Mouse (Mus musculus): Measurements from ENCODE around the gene B230217C12Rik. TPM values are rescaled to one million over a fixed set of nuclear protein-coding genes. Genes with fewer than 3 reads are reported as not detected.
A peak's percentile ranks its signal among the peaks of the same experiment; 100 is the strongest.

Gene B230217C12Rik
- polyA plus RNA-seq, 1 experiment from 2014 or later = 15.8 TPM

DNA sequence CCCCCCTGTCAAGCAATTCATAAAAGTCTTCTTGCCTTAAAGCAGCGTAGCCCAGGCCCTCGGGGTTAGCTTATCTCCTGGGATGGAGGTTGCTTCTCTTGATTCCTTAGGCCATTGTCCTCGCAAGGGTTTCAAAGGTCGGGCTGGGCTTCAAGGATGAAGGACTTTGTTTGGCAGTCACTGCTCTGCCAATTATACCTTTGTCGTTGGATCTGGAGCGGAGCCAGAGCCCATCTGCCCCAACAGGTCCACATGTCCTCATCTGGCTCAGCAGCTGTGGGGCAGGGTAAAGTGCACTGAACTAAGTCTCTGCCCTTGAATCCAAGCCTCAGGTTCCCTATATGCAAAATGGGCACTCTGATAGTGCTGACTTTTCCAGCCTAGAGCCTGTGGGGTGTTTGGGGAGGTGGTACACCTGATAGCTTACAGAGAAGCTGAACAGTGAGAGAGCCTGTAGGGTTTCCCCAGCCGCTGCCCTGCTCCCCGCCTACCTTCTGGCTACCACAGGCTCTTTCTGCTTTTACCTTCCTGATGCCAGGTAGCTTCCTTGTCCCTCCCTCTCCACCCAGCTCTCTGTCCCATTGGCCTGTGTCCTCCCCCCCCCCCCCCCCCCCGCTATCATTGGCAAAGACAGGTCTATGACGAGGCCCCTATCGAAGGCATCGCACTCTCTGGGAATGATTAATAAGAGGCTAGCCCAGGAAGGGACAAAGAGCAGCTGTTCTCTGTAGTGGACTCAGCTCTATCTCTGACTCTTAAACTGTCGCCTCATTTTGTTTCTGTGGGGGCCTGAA, 28.8 kb upstream of the B230217C12Rik start:
- 33% methylated on average over 13 of the region's 13 CpGs for WGBS
- ATAC-seq (ENCODE audit: low FRiP score, low read depth) = 0 out of 2 replicates have a peak, but pooled peaks have one; percentile 19
- Histone ChIP-seq H3K4me2 (replicated peaks) (peak overlapping the region; percentile 46), H3K4me1 (peaks cover 55% of the 10 kb centered on the region), H3K27ac (peak overlapping the region; percentile 61), H3K4me3 (no peak overlapping the region), H3K36me3 (peaks cover 49% of the 10 kb centered on the region), H3K9ac (peak overlapping the region; percentile 36; the same call in 1 of the 2 replicates), H3K27me3 (replicated peaks) (no peaks in the 10 kb centered on the region), H3K9me3 (no peaks in the 10 kb centered on the region)

DNA sequence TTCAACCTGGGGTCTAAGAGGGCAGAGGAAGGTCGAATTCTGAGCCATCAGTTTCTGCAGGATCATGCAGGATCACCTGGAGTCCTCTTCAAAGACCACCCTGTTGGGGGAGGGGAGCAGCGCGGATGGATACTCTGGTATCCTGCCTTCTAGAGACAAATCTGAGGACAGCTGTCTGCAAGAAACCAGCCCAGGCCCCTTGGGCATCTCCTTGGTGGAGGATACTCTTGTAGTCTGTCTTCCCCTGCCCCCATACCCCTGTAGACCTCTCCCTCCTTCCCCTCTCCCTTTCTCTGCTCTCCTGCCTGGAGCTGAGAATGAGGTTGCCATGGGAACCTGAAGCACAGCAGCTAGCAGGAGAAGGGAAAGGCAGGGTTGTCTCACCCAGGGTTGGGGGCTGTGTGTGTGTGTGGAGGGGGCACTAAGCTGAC, 28.1 kb upstream of the B230217C12Rik start:
- Histone ChIP-seq H3K4me2 (replicated peaks) (peak overlapping the region; percentile 46), H3K4me1 (peaks cover 53% of the 10 kb centered on the region), H3K27me3 (replicated peaks) (no peaks in the 10 kb centered on the region), H3K4me3 (no peak overlapping the region), H3K27ac (peak overlapping the region; percentile 61), H3K9me3 (no peaks in the 10 kb centered on the region), H3K9ac (peak overlapping the region; percentile 36), H3K36me3 (peaks cover 47% of the 10 kb centered on the region)
- WGBS = 32% methylated on average over 3 of the region's 3 CpGs
- peak; percentile 85 for ATAC-seq (ENCODE audit: low FRiP score, low read depth)

DNA sequence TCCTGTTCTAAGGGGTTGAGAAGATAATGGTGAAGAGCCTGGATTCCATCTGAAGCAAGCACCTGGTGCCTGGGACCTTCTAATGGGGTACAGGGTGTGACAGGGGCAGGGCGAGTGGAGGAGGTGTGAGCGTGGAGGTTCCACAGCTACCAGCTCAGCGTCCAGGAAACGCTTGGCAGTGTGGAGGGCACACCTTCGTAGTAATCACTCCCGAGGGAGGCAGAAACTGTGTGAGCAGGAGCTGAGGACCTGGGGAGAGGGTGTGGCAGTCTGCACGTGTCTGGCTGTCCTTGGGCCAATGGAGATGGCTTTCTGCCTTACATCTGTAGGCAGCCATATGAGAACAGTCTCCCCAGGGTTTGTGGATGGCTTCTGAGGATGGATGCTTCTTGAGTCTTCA, 27.5 kb upstream of the B230217C12Rik start:
- 58% methylated on average over 7 of the region's 7 CpGs for WGBS
- Histone ChIP-seq H3K27me3 (replicated peaks) (no peaks in the 10 kb centered on the region), H3K4me2 (replicated peaks) (peak overlapping the region; percentile 46), H3K4me1 (peaks cover 52% of the 10 kb centered on the region), H3K9me3 (no peaks in the 10 kb centered on the region), H3K4me3 (no peak overlapping the region), H3K9ac (peak overlapping the region; percentile 36; the same call in 1 of the 2 replicates), H3K36me3 (peaks cover 43% of the 10 kb centered on the region), H3K27ac (peak overlapping the region; percentile 61)
- ATAC-seq (ENCODE audit: low FRiP score, low read depth) = peak; percentile 21; the same call in 1 of the 2 replicates

DNA sequence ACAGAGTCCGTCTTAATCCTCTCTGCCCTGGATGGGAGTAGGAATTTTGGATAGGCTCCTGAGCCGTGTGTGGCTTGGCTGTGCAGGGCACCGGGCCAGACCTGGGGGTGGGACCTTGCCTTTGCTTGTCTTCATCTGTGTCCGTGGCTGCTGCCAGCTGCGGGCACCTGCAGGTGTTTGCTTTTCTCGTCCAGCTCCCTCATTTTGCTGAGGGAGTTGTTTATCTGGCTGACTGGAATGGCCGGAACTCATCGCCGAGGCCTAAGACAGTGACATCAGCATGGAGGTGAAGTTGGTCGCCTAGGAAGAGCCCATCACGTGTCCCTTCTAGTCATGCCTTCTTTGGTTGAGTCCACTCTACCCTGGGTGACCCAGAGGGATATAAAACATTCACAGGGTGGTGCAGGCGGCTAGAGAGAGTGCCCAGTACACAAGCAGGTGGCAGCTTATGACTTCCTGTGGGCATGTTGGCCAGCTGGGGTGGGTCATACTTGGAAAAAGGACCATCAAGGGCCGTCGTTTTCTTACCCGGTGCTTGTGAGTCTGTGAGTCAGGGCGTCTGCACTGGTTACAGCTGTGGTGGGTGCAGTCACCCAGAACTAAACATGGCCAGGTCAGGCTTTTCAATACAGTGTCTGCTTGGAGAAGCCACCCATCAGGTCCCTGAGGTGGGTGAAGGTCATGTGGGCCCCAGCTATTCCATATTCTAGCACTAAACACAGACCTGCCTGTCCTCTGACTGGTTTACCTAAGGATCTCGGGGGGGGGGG, 26.6 kb upstream of the B230217C12Rik start:
- H3K27ac ChIP-seq = no peak overlapping the region
- H3K9ac ChIP-seq = no peak overlapping the region
- H3K36me3 ChIP-seq = peaks cover 39% of the 10 kb centered on the region
- no peaks in the 10 kb centered on the region for H3K9me3 ChIP-seq
- H3K4me2 ChIP-seq (replicated peaks) = no peak overlapping the region
- no peak overlapping the region for H3K4me3 ChIP-seq
- H3K27me3 ChIP-seq (replicated peaks) = no peaks in the 10 kb centered on the region
- peaks cover 51% of the 10 kb centered on the region for H3K4me1 ChIP-seq
- no peak for ATAC-seq (ENCODE audit: low FRiP score, low read depth)
- 84% methylated on average over 17 of the region's 17 CpGs for WGBS

DNA sequence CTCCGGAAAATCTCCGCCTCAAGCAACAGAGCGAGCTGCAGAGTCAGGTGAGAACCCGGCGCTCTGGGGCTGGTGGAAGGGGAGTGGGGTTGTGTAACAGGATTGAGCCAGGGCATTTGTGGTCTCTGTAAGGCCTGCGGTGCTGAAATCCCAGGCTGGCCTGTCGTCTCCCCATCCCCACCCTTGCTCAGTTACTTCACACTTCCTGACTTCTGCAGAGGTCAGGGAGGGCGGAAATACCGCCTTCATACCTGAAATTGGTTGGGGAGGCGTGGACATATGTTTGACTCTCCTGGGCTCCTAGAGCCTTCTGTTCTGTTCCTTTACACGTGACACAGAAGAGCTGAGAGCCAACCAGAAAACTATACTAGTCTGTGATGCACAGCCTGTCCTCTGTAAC, 24.8 kb upstream of the B230217C12Rik start:
- H3K36me3 ChIP-seq = peaks cover 41% of the 10 kb centered on the region
- no peaks in the 10 kb centered on the region for H3K27me3 ChIP-seq (replicated peaks)
- 88% methylated on average over 11 of the region's 11 CpGs for WGBS
- no peak overlapping the region for H3K9ac ChIP-seq
- no peaks in the 10 kb centered on the region for H3K9me3 ChIP-seq
- no peak overlapping the region for H3K4me2 ChIP-seq (replicated peaks)
- ATAC-seq (ENCODE audit: low FRiP score, low read depth) = no peak
- no peak overlapping the region for H3K4me3 ChIP-seq
- H3K4me1 ChIP-seq = peaks cover 43% of the 10 kb centered on the region
- H3K27ac ChIP-seq = no peak overlapping the region

DNA sequence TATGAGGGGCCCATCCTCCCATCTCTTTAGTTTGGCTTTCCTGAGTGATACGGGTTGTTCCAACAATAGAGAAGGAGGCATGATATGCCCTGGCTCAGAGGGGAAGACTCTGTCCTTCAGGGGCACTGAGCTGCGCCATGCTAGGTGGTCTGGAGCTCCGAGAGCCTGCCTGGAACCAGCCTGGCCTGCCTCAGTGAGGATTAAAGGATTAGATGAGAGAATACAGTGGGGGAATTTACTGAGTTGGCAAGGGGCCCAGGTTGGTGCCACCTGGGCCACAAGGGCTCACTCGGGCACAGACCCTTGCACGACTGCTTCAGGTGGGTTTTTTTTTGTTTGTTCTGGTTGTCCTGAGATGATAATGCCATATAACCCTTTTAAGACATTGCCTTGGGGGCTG, 24.4 kb upstream of the B230217C12Rik start:
- no peak overlapping the region for H3K27ac ChIP-seq
- H3K4me1 ChIP-seq = peaks cover 40% of the 10 kb centered on the region
- no peak overlapping the region for H3K4me2 ChIP-seq (replicated peaks)
- no peak overlapping the region for H3K9ac ChIP-seq
- no peak overlapping the region for H3K4me3 ChIP-seq
- no peak for ATAC-seq (ENCODE audit: low FRiP score, low read depth)
- 84% methylated on average over 5 of the region's 5 CpGs for WGBS
- H3K27me3 ChIP-seq (replicated peaks) = no peaks in the 10 kb centered on the region
- H3K9me3 ChIP-seq = no peaks in the 10 kb centered on the region
- peaks cover 44% of the 10 kb centered on the region for H3K36me3 ChIP-seq

- no peaks in the 10 kb centered on the region for H3K9me3 ChIP-seq
- H3K4me3 ChIP-seq = no peak overlapping the region
- H3K27me3 ChIP-seq (replicated peaks) = no peaks in the 10 kb centered on the region
- WGBS = 63% methylated on average over 9 of the region's 9 CpGs
- ATAC-seq (ENCODE audit: low FRiP score, low read depth) = no peak
- H3K27ac ChIP-seq = no peak overlapping the region
- H3K36me3 ChIP-seq = peaks cover 50% of the 10 kb centered on the region
- H3K4me2 ChIP-seq (replicated peaks) = no peak overlapping the region
- H3K9ac ChIP-seq = no peak overlapping the region
- peaks cover 32% of the 10 kb centered on the region for H3K4me1 ChIP-seq
Observed at GRCm38 (mm10) chr11:97816916-97817315, 23.7 kb upstream of the B230217C12Rik start.

GRCm38 (mm10) chr11:97817379-97817778, 23.2 kb upstream of the B230217C12Rik start:
- H3K27ac ChIP-seq = no peak overlapping the region; the same call in 1 of the 2 replicates
- peaks cover 50% of the 10 kb centered on the region for H3K36me3 ChIP-seq
- 57% methylated on average over 5 of the region's 5 CpGs for WGBS
- no peak overlapping the region for H3K4me3 ChIP-seq
- no peak overlapping the region for H3K4me2 ChIP-seq (replicated peaks)
- H3K4me1 ChIP-seq = peaks cover 28% of the 10 kb centered on the region
- H3K27me3 ChIP-seq (replicated peaks) = no peaks in the 10 kb centered on the region
- ATAC-seq (ENCODE audit: low FRiP score, low read depth) = no peak
- no peaks in the 10 kb centered on the region for H3K9me3 ChIP-seq
- no peak overlapping the region for H3K9ac ChIP-seq

DNA sequence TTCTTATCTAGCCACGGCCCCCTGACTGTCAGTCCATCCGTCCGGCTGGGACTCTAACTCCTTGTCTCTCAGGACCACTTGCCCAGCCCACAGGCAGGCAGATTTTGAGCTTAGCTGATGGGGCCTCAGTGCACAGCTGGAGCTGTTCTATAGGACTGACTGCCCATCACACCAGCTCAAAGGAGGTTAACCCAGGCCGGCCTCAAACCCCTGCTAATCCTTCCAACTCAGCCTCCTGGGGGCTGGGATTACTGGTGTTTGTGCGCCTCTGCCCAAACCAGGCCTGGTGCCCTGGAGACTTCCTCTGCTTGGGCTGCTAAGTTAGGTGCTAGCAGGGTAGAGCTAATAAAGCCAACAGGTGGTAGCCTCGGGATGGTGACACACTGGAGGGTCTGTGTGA, 22.6 kb upstream of the B230217C12Rik start:
- no peak for ATAC-seq (ENCODE audit: low FRiP score, low read depth)
- Histone ChIP-seq H3K4me1 (peaks cover 22% of the 10 kb centered on the region), H3K9ac (no peak overlapping the region), H3K4me2 (replicated peaks) (0 out of 2 replicates have a peak overlapping the region, but pooled peaks have one; percentile 20), H3K9me3 (no peaks in the 10 kb centered on the region), H3K27ac (no peak overlapping the region), H3K36me3 (peaks cover 53% of the 10 kb centered on the region), H3K4me3 (no peak overlapping the region), H3K27me3 (replicated peaks) (no peaks in the 10 kb centered on the region)
- 51% methylated on average over 6 of the region's 6 CpGs for WGBS

- no peak overlapping the region for H3K4me3 ChIP-seq
- H3K36me3 ChIP-seq = peaks cover 50% of the 10 kb centered on the region
- H3K27ac ChIP-seq = peak overlapping the region; percentile 46; the same call in 1 of the 2 replicates
- H3K27me3 ChIP-seq (replicated peaks) = no peaks in the 10 kb centered on the region
- no peaks in the 10 kb centered on the region for H3K9me3 ChIP-seq
- H3K9ac ChIP-seq = no peak overlapping the region; the same call in 1 of the 2 replicates
- H3K4me2 ChIP-seq (replicated peaks) = no peak overlapping the region; the same call in 1 of the 2 replicates
- ATAC-seq (ENCODE audit: low FRiP score, low read depth) = peak; percentile 72
- peaks cover 16% of the 10 kb centered on the region for H3K4me1 ChIP-seq
- 10% methylated on average over 4 of the region's 4 CpGs for WGBS
Observed at GRCm38 (mm10) chr11:97818571-97818970, 22.0 kb upstream of the B230217C12Rik start.

- Histone ChIP-seq H3K36me3 (peaks cover 50% of the 10 kb centered on the region), H3K4me2 (replicated peaks) (no peak overlapping the region), H3K9me3 (no peaks in the 10 kb centered on the region), H3K4me1 (peaks cover 16% of the 10 kb centered on the region), H3K27ac (no peak overlapping the region), H3K27me3 (replicated peaks) (no peaks in the 10 kb centered on the region), H3K9ac (no peak overlapping the region; the same call in 1 of the 2 replicates), H3K4me3 (no peak overlapping the region)
- WGBS = 60% methylated on average over 4 of the region's 4 CpGs
- no peak for ATAC-seq (ENCODE audit: low FRiP score, low read depth)
Observed at GRCm38 (mm10) chr11:97819102-97819501, 21.5 kb upstream of the B230217C12Rik start.

- H3K9ac ChIP-seq = no peak overlapping the region
- H3K4me2 ChIP-seq (replicated peaks) = no peak overlapping the region
- no peak overlapping the region for H3K27ac ChIP-seq
- no peak overlapping the region for H3K4me3 ChIP-seq
- WGBS = 81% methylated on average over 5 of the region's 5 CpGs
- H3K36me3 ChIP-seq = peaks cover 50% of the 10 kb centered on the region
- H3K27me3 ChIP-seq (replicated peaks) = no peaks in the 10 kb centered on the region
- peaks cover 16% of the 10 kb centered on the region for H3K4me1 ChIP-seq
- ATAC-seq (ENCODE audit: low FRiP score, low read depth) = no peak
- no peaks in the 10 kb centered on the region for H3K9me3 ChIP-seq
Observed at GRCm38 (mm10) chr11:97819923-97820322, 20.7 kb upstream of the B230217C12Rik start.

Measured in neural tube, embryonic 12.5 days (tissue).